Mouse (Mus musculus) heart, postnatal 0 days (tissue): Measurements from ENCODE around the gene Ctso.

Experiments
- CTCF ChIP-seq: IDR thresholded peaks from 2 replicates; pipeline ENCODE4 v1.5.1; 2016; ENCODE audit warnings: antibody characterized with exemption, control low read depth, low read depth
- EP300 ChIP-seq: IDR thresholded peaks from 2 replicates; pipeline ENCODE4 v1.6.1; 2016; ENCODE audit warnings: antibody characterized with exemption, low read depth

- TF ChIP-seq CTCF = no peak
- TF ChIP-seq EP300 = no peak
Measured at GRCm38 (mm10) chr3:81926764-81927325, 5.6 kb upstream of the Ctso start.
